Mouse (Mus musculus): Measurements from ENCODE around the gene Ddr2.

DNA sequence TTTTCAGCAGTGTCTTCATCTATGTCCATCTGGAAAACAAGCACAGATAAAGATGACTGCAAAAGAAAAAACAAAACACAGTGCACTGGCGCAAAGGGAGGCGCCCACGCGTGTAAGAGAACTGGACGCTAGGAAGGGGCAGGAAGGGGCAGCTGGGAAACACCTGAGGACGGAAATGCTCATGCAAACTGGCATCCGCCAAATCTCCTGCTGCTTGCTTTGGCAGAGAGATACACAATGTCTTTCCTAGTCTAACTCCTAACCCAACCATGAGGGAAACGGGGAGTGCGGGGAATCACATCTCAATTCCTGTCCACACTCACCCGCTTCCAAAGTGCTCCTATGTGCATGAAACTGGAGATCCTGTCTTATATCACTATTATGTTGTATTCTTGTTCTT, 157.5 kb downstream of the Ddr2 start:
- no peak for TF ChIP-seq CTCF (IDR thresholded peaks at IDR 0.05; ENCODE audit: control insufficient read depth, insufficient read depth, low read length)
- no peak for TF ChIP-seq POLR2A (IDR thresholded peaks at IDR 0.05; ENCODE audit: borderline replicate concordance, control insufficient read depth, low read depth, low read length)
